Comparison of ENCODE assay signal across 24 mouse cellular contexts in the genomic region with DNA sequence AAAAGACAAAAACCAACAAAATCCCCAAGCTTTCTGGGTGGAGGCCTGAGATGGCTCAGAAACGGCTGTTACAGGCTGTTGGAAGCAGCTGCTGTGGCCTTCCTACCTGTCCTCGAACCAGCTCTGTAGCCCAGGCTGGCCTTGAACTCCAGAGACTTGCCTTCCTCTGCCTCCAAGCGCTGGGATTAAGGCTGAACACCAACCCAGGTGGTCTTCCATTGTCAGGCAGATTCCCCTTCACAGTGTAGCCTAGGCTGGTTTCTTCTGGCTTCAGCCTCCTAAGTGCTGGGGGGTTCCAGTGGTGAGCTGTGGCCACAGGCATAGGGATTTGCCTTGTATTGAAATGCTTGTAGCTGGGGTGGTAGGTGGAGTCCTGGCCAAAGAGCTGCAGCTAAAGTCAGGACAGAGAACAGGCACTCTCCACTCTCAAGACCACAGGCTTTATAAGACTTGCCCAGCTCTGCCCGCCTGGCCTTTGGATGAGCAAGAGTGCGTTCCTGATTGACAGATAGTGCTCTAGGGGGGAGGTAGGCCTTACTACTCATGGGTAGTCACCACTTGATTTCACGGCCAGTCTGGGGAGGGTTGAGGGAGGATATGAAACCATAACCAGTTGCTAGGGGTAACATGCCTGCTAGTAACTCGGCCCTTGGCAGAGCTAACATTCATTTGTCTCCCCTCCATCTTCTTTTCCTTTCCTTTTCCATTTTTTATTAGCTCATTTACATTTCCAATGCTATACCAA. TPM values are rescaled to one million over a fixed set of nuclear protein-coding genes. Genes with fewer than 3 reads are reported as not detected.
DNase-seq lines count a peak whose midpoint lies in the region; ATAC-seq and TF ChIP-seq lines count a peak whose summit lies in the region.
"Had no signal": no experiment of that assay in that cellular context is flagged by ENCODE, and none has a peak within 500 bp of the region (broad histone marks: within the 10 kb centered on the region; RNA-seq: fewer than 3 reads in every experiment).

No protein-coding gene starts in this region.

- no peak overlapping the region for H3K27ac ChIP-seq in limb, embryonic 10.5 days
- H3K27ac ChIP-seq in stomach, postnatal 0 days (replicated peaks): no peak overlapping the region
- H3K27ac ChIP-seq: embryonic facial prominence, embryonic 10.5 days; forebrain, embryonic 12.5 days; hindbrain, embryonic 14.5 days; intestine, embryonic 15.5 days; limb, embryonic 13.5 days; liver, embryonic 14.5 days; midbrain, embryonic 13.5 days had no signal

- 90% methylated on average over 7 of the region's 7 CpGs for WGBS in limb, embryonic 10.5 days
- 88% methylated on average over 7 of the region's 7 CpGs for WGBS in stomach, postnatal 0 days

- TF ChIP-seq CTCF in stomach, postnatal 0 days (IDR thresholded peaks at IDR 0.05; ENCODE audit: low read depth): no peak

- intact Hi-C loops in heart, postnatal 36 days (cut with DNase I): no loop called here

- H3K36me3 ChIP-seq in limb, embryonic 10.5 days: peaks cover 95% of the 10 kb centered on the region
- H3K36me3 ChIP-seq in splenic B cell, adult 2 months (ENCODE audit: control insufficient read depth, insufficient read depth, low read length, poor library complexity, severe bottlenecking): peaks cover 12% of the 10 kb centered on the region; the same call in 1 of the 2 replicates
- H3K36me3 ChIP-seq in stomach, postnatal 0 days (ENCODE audit: control insufficient read depth, insufficient read depth, low read length): peaks cover 10% of the 10 kb centered on the region

- H3K4me1 ChIP-seq in limb, embryonic 10.5 days: peaks cover 35% of the 10 kb centered on the region
- peaks cover 7% of the 10 kb centered on the region; the same call in 1 of the 2 replicates for H3K4me1 ChIP-seq in stomach, postnatal 0 days (replicated peaks; ENCODE audit: control insufficient read depth, insufficient read depth)

- no peak overlapping the region for H3K9ac ChIP-seq in stomach, postnatal 0 days (ENCODE audit: low read length)
- H3K9ac ChIP-seq: forebrain, embryonic 12.5 days; heart, embryonic 12.5 days; hindbrain, embryonic 14.5 days; intestine, embryonic 15.5 days; limb, embryonic 13.5 days; liver, embryonic 14.5 days; midbrain, embryonic 13.5 days had no signal

- H3K9me3 ChIP-seq in limb, embryonic 10.5 days (replicated peaks): no peaks in the 10 kb centered on the region
- H3K9me3 ChIP-seq in stomach, postnatal 0 days (ENCODE audit: control insufficient read depth, low read length): no peaks in the 10 kb centered on the region
- H3K9me3 ChIP-seq: embryonic facial prominence, embryonic 10.5 days; forebrain, embryonic 12.5 days; heart, embryonic 12.5 days; intestine, embryonic 15.5 days; limb, embryonic 13.5 days; midbrain, embryonic 13.5 days had no signal

- DNase-seq in heart, adult 11 months: peak; percentile 80
- no peak for DNase-seq in heart, postnatal 36 days
- DNase-seq in testis, postnatal 10 days (ENCODE audit: low spot score): peak; percentile 29
- no peak for DNase-seq in testis, postnatal 14 days (ENCODE audit: low spot score)
- DNase-seq in limb, embryonic 10.5 days (ENCODE audit: low spot score): peak; percentile 27
- peak; percentile 82 for DNase-seq in splenic B cell, adult 2 months (ENCODE audit: low read depth, low spot score)
- DNase-seq in cerebellum, adult 18-20 months: no peak
- no peak for DNase-seq in stomach, postnatal 0 days (ENCODE audit: low spot score)
- DNase-seq: adrenal gland, postnatal 36 days; cerebellum, adult 2 months; gastrocnemius, postnatal 36 days; heart, postnatal 14 days; kidney, postnatal 36 days; right cerebral cortex, postnatal 25 days had no signal

- H3K4me3 ChIP-seq in limb, embryonic 10.5 days: no peak overlapping the region
- H3K4me3 ChIP-seq in stomach, postnatal 0 days (ENCODE audit: low read depth, low read length): no peak overlapping the region
- H3K4me3 ChIP-seq: embryonic facial prominence, embryonic 10.5 days; forebrain, embryonic 12.5 days; heart, embryonic 12.5 days; intestine, embryonic 15.5 days; limb, embryonic 13.5 days; midbrain, embryonic 13.5 days had no signal

- no peak for ATAC-seq in stomach, postnatal 0 days (ENCODE audit: low FRiP score, low TSS enrichment)
- ATAC-seq: intestine, embryonic 15.5 days; midbrain, embryonic 13.5 days had no signal

- no peak overlapping the region for H3K4me2 ChIP-seq in stomach, postnatal 0 days (replicated peaks; ENCODE audit: low read depth)
- H3K4me2 ChIP-seq: forebrain, embryonic 12.5 days; heart, embryonic 12.5 days; hindbrain, embryonic 14.5 days; intestine, embryonic 15.5 days; limb, embryonic 13.5 days; midbrain, embryonic 13.5 days had no signal

- no peaks in the 10 kb centered on the region for H3K27me3 ChIP-seq in limb, embryonic 10.5 days (ENCODE audit: low read depth, poor library complexity, severe bottlenecking)
- H3K27me3 ChIP-seq in splenic B cell, adult 2 months (ENCODE audit: control insufficient read depth, insufficient read depth, low read length, poor library complexity, severe bottlenecking): no peaks in the 10 kb centered on the region
- no peaks in the 10 kb centered on the region for H3K27me3 ChIP-seq in stomach, postnatal 0 days (ENCODE audit: control insufficient read depth, insufficient read depth, low read length)
- H3K27me3 ChIP-seq: heart, embryonic 12.5 days; intestine, embryonic 15.5 days; limb, embryonic 13.5 days; midbrain, embryonic 13.5 days had no signal

- no peak for TF ChIP-seq EP300 in stomach, postnatal 0 days (optimal IDR thresholded peaks at IDR 0.05)

RNA-seq across cellular contexts. Expression of gene Cd37, which starts 9.3 kb away (rescaled TPM):
- 1 to 10 TPM; 2.8 to 4.4 TPM for total RNA-seq in heart, postnatal 36 days (2021)
- polyA plus RNA-seq in limb, embryonic 10.5 days (2016; fragmentation: Nextera tagmentation; extraction: Ambion mirVana): 1.1 and 1.2 TPM in 2 replicates
- 1.5 and 1.8 TPM in 2 replicates for polyA plus RNA-seq in stomach, postnatal 0 days (2015; fragmentation: Nextera tagmentation; extraction: Ambion mirVana)

RNA-seq across cellular contexts. Expression of gene Slc6a16, which starts 11.3 kb away (rescaled TPM):
- not detected for total RNA-seq in heart, postnatal 36 days (2021)
- 0.24 and 0.49 TPM in 2 replicates for polyA plus RNA-seq in limb, embryonic 10.5 days (2016; fragmentation: Nextera tagmentation; extraction: Ambion mirVana)
- polyA plus RNA-seq in stomach, postnatal 0 days (2015; fragmentation: Nextera tagmentation; extraction: Ambion mirVana): 0.07 and 0.18 TPM in 2 replicates
- total RNA-seq: adrenal gland, postnatal 36 days; gastrocnemius, postnatal 36 days; heart, postnatal 14 days had no signal
- polyA plus RNA-seq: intestine, embryonic 15.5 days; lung, embryonic 16.5 days; stomach, embryonic 14.5 days had no signal

RNA-seq across cellular contexts. Expression of gene Tead2, which starts 14.1 kb away (rescaled TPM):
- 10 to 100 TPM; 10.3 to 11.4 TPM for total RNA-seq in heart, postnatal 36 days (2021)
- polyA plus RNA-seq in limb, embryonic 10.5 days (2016; fragmentation: Nextera tagmentation; extraction: Ambion mirVana): 435 and 481 TPM in 2 replicates
- polyA plus RNA-seq in stomach, postnatal 0 days (2015; fragmentation: Nextera tagmentation; extraction: Ambion mirVana): 26.8 and 29.5 TPM in 2 replicates

RNA-seq across cellular contexts. Expression of gene Dkkl1, which starts 17.7 kb away (rescaled TPM):
- total RNA-seq in heart, postnatal 36 days (2021): not detected
- 0.21 and 0.41 TPM in 2 replicates for polyA plus RNA-seq in limb, embryonic 10.5 days (2016; fragmentation: Nextera tagmentation; extraction: Ambion mirVana)
- polyA plus RNA-seq in stomach, postnatal 0 days (2015; fragmentation: Nextera tagmentation; extraction: Ambion mirVana): 48.4 TPM in 2 replicates
- total RNA-seq: adrenal gland, postnatal 36 days; gastrocnemius, postnatal 36 days; heart, postnatal 14 days had no signal

RNA-seq across cellular contexts. Expression of gene Ccdc155, which starts 24.9 kb away (rescaled TPM):
- not detected for total RNA-seq in heart, postnatal 36 days (2021)
- polyA plus RNA-seq in limb, embryonic 10.5 days (2016; fragmentation: Nextera tagmentation; extraction: Ambion mirVana): 0.45 and 0.68 TPM in 2 replicates
- 0.07 and 0.13 TPM in 2 replicates for polyA plus RNA-seq in stomach, postnatal 0 days (2015; fragmentation: Nextera tagmentation; extraction: Ambion mirVana)
- total RNA-seq: adrenal gland, postnatal 36 days; gastrocnemius, postnatal 36 days; heart, postnatal 14 days had no signal

Comparison
In these comparisons a context has a peak if more than half of its experiments do, and no peak if none do; other contexts are left out.
1. DNase-seq: peak in heart, adult 11 months (single experiment), testis, postnatal 10 days (single experiment), limb, embryonic 10.5 days (single experiment) and splenic B cell, adult 2 months (single experiment); none in heart, postnatal 36 days (0 of 2), testis, postnatal 14 days (single experiment), cerebellum, adult 18-20 months (0 of 2) and stomach, postnatal 0 days (single experiment).
2. RNA of gene Tead2, which starts 14.1 kb away (polyA plus RNA-seq): 435 to 481 TPM in limb, embryonic 10.5 days; 26.8 to 29.5 TPM in stomach, postnatal 0 days; every median in the first group is over 10 times any median in the second.